Mouse (Mus musculus): ENCODE results near the gene Slc6a17. TPM values are rescaled to one million over a fixed set of nuclear protein-coding genes. Genes with fewer than 3 reads are reported as not detected.

Gene Slc6a17
- polyA plus RNA-seq, 1 experiment, result 3.2 TPM

GRCm38 (mm10) chr3:107516776-107517630 lies 815 bp downstream of the Slc6a17 start:
- H3K79me2 ChIP-seq (ENCODE audit: control insufficient read depth, insufficient read depth), result no peaks in the 10 kb centered on the region
- H3K27me3 ChIP-seq (ENCODE audit: control insufficient read depth, insufficient read depth, insufficient read length), result peaks cover 20% of the 10 kb centered on the region
- peak overlapping the region; percentile 26 for H3K4me3 ChIP-seq (ENCODE audit: insufficient read depth, poor library complexity, severe bottlenecking)
- H3K36me3 ChIP-seq (ENCODE audit: control insufficient read depth, insufficient read depth), result no peaks in the 10 kb centered on the region
- TF ChIP-seq USF1 (IDR thresholded peaks at IDR 0.05; ENCODE audit: low read depth) (no peak), FOSL1 (IDR thresholded peaks at IDR 0.05; ENCODE audit: insufficient read depth, low read length, poor library complexity, severe bottlenecking) (no peak), CTCF (IDR thresholded peaks at IDR 0.05; ENCODE audit: control insufficient read depth, insufficient read depth, insufficient read length) (no peak), CEBPB (IDR thresholded peaks at IDR 0.05; ENCODE audit: low read depth) (no peak), MYOG (IDR thresholded peaks at IDR 0.05; ENCODE audit: control insufficient read depth, extremely low read depth, insufficient read length) (no peak), MAX (IDR thresholded peaks at IDR 0.05) (no peak)
- H3K79me3 ChIP-seq (ENCODE audit: low read depth), result no peaks in the 10 kb centered on the region
- peak overlapping the region; percentile 58 for H3ac ChIP-seq (ENCODE audit: control insufficient read depth, insufficient read length, low read depth)

DNA sequence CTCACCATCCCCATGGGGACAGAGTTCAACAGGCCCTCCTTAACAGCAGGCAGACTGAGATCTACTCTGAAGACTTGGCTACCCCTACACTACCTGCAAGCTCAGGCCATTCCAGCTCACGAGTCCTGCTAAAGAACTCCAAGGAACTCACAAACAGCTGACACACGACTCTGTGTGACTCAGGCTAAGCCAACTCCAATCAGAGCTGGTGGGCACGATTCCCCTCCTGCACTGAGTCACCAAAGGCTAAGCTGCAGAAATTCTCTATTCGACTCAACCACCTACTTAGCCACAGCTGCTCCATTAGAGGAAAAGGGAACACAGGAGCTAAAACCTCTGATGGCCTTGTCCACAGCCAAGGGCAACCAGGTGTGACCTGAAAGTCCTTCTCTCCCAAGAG lies 1.8 kb downstream of the Slc6a17 start:
- Histone ChIP-seq H3K36me3 (ENCODE audit: control insufficient read depth, insufficient read depth) (no peaks in the 10 kb centered on the region), H3K27me3 (ENCODE audit: control insufficient read depth, insufficient read depth, insufficient read length) (peaks cover 20% of the 10 kb centered on the region)
- TF ChIP-seq CEBPB (IDR thresholded peaks at IDR 0.05; ENCODE audit: low read depth) (no peak), MYOD1 (IDR thresholded peaks at IDR 0.05; ENCODE audit: control insufficient read depth, insufficient read length, low read depth) (peak; percentile 18), FOSL1 (IDR thresholded peaks at IDR 0.05; ENCODE audit: insufficient read depth, low read length, poor library complexity, severe bottlenecking) (no peak), MYOG (IDR thresholded peaks at IDR 0.05; ENCODE audit: control insufficient read depth, extremely low read depth, insufficient read length) (no peak), CTCF (IDR thresholded peaks at IDR 0.05; ENCODE audit: control insufficient read depth, insufficient read depth, insufficient read length) (no peak)

DNA sequence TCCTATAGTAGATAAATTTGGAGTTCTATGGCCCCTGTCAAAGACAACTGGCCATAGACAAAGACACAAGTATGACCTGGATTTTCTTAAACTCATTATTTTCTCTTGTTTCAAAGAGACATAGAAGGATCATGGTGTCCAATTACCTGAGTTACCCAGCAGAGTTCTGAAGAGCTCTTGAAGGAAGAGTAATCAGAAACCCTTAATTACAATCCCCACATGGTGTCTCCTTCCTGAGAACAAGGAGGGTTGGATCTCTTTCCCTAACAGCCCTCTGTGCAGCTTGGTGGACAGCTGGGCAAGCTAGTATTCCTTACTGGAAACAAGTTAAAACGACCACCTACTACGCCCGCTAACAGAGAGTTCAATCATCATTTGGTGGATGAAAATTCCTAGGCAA lies 6.4 kb downstream of the Slc6a17 start:
- TF ChIP-seq MYOD1 (IDR thresholded peaks at IDR 0.05; ENCODE audit: control insufficient read depth, insufficient read length, low read depth), result no peak
- no peak for TF ChIP-seq CTCF (IDR thresholded peaks at IDR 0.05; ENCODE audit: control insufficient read depth, insufficient read depth, insufficient read length)
- TF ChIP-seq USF1 (IDR thresholded peaks at IDR 0.05; ENCODE audit: low read depth), result no peak
- no peak for TF ChIP-seq FOSL1 (IDR thresholded peaks at IDR 0.05; ENCODE audit: insufficient read depth, low read length, poor library complexity, severe bottlenecking)
- TF ChIP-seq CEBPB (IDR thresholded peaks at IDR 0.05; ENCODE audit: low read depth), result no peak
- TF ChIP-seq MYOG (IDR thresholded peaks at IDR 0.05; ENCODE audit: control insufficient read depth, extremely low read depth, insufficient read length), result no peak
- TF ChIP-seq MAX (IDR thresholded peaks at IDR 0.05), result no peak
- Histone ChIP-seq H3K4me3 (ENCODE audit: insufficient read depth, poor library complexity, severe bottlenecking) (no peak overlapping the region), H3K36me3 (ENCODE audit: control insufficient read depth, insufficient read depth) (no peaks in the 10 kb centered on the region), H3K79me3 (ENCODE audit: low read depth) (no peaks in the 10 kb centered on the region), H3K79me2 (ENCODE audit: control insufficient read depth, insufficient read depth) (no peaks in the 10 kb centered on the region), H3ac (ENCODE audit: control insufficient read depth, insufficient read length, low read depth) (no peak overlapping the region), H3K27me3 (ENCODE audit: control insufficient read depth, insufficient read depth, insufficient read length) (peaks cover 7% of the 10 kb centered on the region)

More for the DNA sequence above, 1.8 kb downstream of the Slc6a17 start:
- Histone ChIP-seq H3K79me2 (ENCODE audit: control insufficient read depth, insufficient read depth) (no peaks in the 10 kb centered on the region), H3K79me3 (ENCODE audit: low read depth) (no peaks in the 10 kb centered on the region), H3ac (ENCODE audit: control insufficient read depth, insufficient read length, low read depth) (no peak overlapping the region), H3K4me3 (ENCODE audit: insufficient read depth, poor library complexity, severe bottlenecking) (no peak overlapping the region)

- no peak for TF ChIP-seq MYOG (IDR thresholded peaks at IDR 0.05; ENCODE audit: control insufficient read depth, extremely low read depth, insufficient read length)
- TF ChIP-seq USF1 (IDR thresholded peaks at IDR 0.05; ENCODE audit: low read depth), result no peak
- TF ChIP-seq MYOD1 (IDR thresholded peaks at IDR 0.05; ENCODE audit: control insufficient read depth, insufficient read length, low read depth), result no peak
- no peak for TF ChIP-seq MAX (IDR thresholded peaks at IDR 0.05)
- no peak for TF ChIP-seq FOSL1 (IDR thresholded peaks at IDR 0.05; ENCODE audit: insufficient read depth, low read length, poor library complexity, severe bottlenecking)
- no peak for TF ChIP-seq CTCF (IDR thresholded peaks at IDR 0.05; ENCODE audit: control insufficient read depth, insufficient read depth, insufficient read length)
- TF ChIP-seq CEBPB (IDR thresholded peaks at IDR 0.05; ENCODE audit: low read depth), result no peak
- H3K4me3 ChIP-seq (ENCODE audit: insufficient read depth, poor library complexity, severe bottlenecking), result no peak overlapping the region
- no peaks in the 10 kb centered on the region for H3K79me2 ChIP-seq (ENCODE audit: control insufficient read depth, insufficient read depth)
- H3K27me3 ChIP-seq (ENCODE audit: control insufficient read depth, insufficient read depth, insufficient read length), result no peaks in the 10 kb centered on the region
- no peaks in the 10 kb centered on the region for H3K36me3 ChIP-seq (ENCODE audit: control insufficient read depth, insufficient read depth)
- H3ac ChIP-seq (ENCODE audit: control insufficient read depth, insufficient read length, low read depth), result no peak overlapping the region
- no peaks in the 10 kb centered on the region for H3K79me3 ChIP-seq (ENCODE audit: low read depth)
Observed at GRCm38 (mm10) chr3:107508696-107509095, 9.1 kb downstream of the Slc6a17 start.

- no peak overlapping the region for H3K4me3 ChIP-seq (ENCODE audit: insufficient read depth, poor library complexity, severe bottlenecking)
- no peaks in the 10 kb centered on the region for H3K27me3 ChIP-seq (ENCODE audit: control insufficient read depth, insufficient read depth, insufficient read length)
- no peaks in the 10 kb centered on the region for H3K79me2 ChIP-seq (ENCODE audit: control insufficient read depth, insufficient read depth)
- TF ChIP-seq MYOG (IDR thresholded peaks at IDR 0.05; ENCODE audit: control insufficient read depth, extremely low read depth, insufficient read length), result no peak
- no peak for TF ChIP-seq USF1 (IDR thresholded peaks at IDR 0.05; ENCODE audit: low read depth)
- TF ChIP-seq MAX (IDR thresholded peaks at IDR 0.05), result no peak
- TF ChIP-seq MYOD1 (IDR thresholded peaks at IDR 0.05; ENCODE audit: control insufficient read depth, insufficient read length, low read depth), result no peak
- TF ChIP-seq FOSL1 (IDR thresholded peaks at IDR 0.05; ENCODE audit: insufficient read depth, low read length, poor library complexity, severe bottlenecking), result no peak
- TF ChIP-seq CEBPB (IDR thresholded peaks at IDR 0.05; ENCODE audit: low read depth), result no peak
- TF ChIP-seq CTCF (IDR thresholded peaks at IDR 0.05; ENCODE audit: control insufficient read depth, insufficient read depth, insufficient read length), result no peak
- H3ac ChIP-seq (ENCODE audit: control insufficient read depth, insufficient read length, low read depth), result no peak overlapping the region
- no peaks in the 10 kb centered on the region for H3K36me3 ChIP-seq (ENCODE audit: control insufficient read depth, insufficient read depth)
- H3K79me3 ChIP-seq (ENCODE audit: low read depth), result no peaks in the 10 kb centered on the region
Observed at GRCm38 (mm10) chr3:107507966-107508365, 9.9 kb downstream of the Slc6a17 start.

Measured in C2C12 (cell line).